Mouse (Mus musculus) forebrain, postnatal 0 days (tissue): ENCODE results near the gene Mcoln2. TPM values are rescaled to one million over a fixed set of nuclear protein-coding genes. Genes with fewer than 3 reads are reported as not detected.
"Not testable (repeated sequence)": the region's sequence is repeated elsewhere in the genome, so short reads cannot be mapped to it uniquely, and the experiment has no call there.

Experiments used
- ATAC-seq: fragments of 200-750 bp; cut with Nextera tagmentation; 2 replicates; pipeline ENCODE4 v1.8.0; 2017; ENCODE audit warnings: mild to moderate bottlenecking, moderate library complexity
- DNase-seq: peaks from one replicate; pipeline ENCODE4 v3.0.0-alpha.2; 2015
- H3K27ac ChIP-seq: fragments of 300-500 bp; sonication (generic); 2 replicates; pipeline ENCODE4 v1.5.1; 2014; ENCODE audit warnings: low read depth, mild to moderate bottlenecking, antibody characterized with exemption, low read length, moderate library complexity, mixed read lengths
- H3K27me3 ChIP-seq: fragments of 300-500 bp; sonication (generic); 2 replicates; pipeline ENCODE4 v1.6.1; 2014; ENCODE audit warnings: mild to moderate bottlenecking, low read length, mixed read lengths; ENCODE audit not compliant: insufficient read depth
- H3K36me3 ChIP-seq: fragments of 300-500 bp; sonication (generic); 2 replicates; pipeline ENCODE4 v1.6.1; 2014; ENCODE audit warnings: mild to moderate bottlenecking, moderate library complexity; ENCODE audit not compliant: insufficient read depth
- H3K4me1 ChIP-seq: fragments of 300-500 bp; sonication (generic); 2 replicates; pipeline ENCODE4 v1.6.1; 2014; ENCODE audit warnings: antibody characterized with exemption; ENCODE audit not compliant: insufficient read depth
- H3K4me2 ChIP-seq: fragments of 300-500 bp; sonication (generic); 2 replicates; pipeline ENCODE4 v1.6.1; 2014; ENCODE audit warnings: low read depth, mild to moderate bottlenecking, moderate library complexity
- H3K4me3 ChIP-seq: fragments of 300-500 bp; sonication (generic); 2 replicates; pipeline ENCODE4 v1.5.1; 2014; ENCODE audit warnings: low read depth, low read length, mixed read lengths
- H3K9ac ChIP-seq: fragments of 300-500 bp; sonication (generic); 2 replicates; pipeline ENCODE4 v1.6.1; 2014; ENCODE audit warnings: mild to moderate bottlenecking
- H3K9me3 ChIP-seq: fragments of 300-500 bp; sonication (generic); 2 replicates; pipeline ENCODE4 v1.6.1; 2016; ENCODE audit warnings: low read length
- CTCF ChIP-seq: sonication (generic); IDR thresholded peaks from 2 replicates; pipeline ENCODE4 v1.5.1; 2016; ENCODE audit warnings: antibody characterized with exemption, control low read depth, low read depth
- WGBS: fragments of 180-500 bp; shearing (Covaris S2); extraction: QIAGEN DNeasy Blood & Tissue Kit; methylation state at CpG from one replicate; pipeline ENCODE4 v1.1.7; 2014; 5-methylcytosine and 5-hydroxymethylcytosine counted together
- polyA plus RNA-seq: library from polyadenylated mRNA; unstranded; fragments of >200 nt; fragmentation: Nextera tagmentation; extraction: Ambion mirVana; gene quantifications from 2 replicates; pipeline ENCODE4 v1.2.1, GENCODE M21; 2015
- total RNA-seq: library from RNA; depleted of rRNA; stranded (reverse); fragments of >200 nt; gene quantifications from 2 replicates; pipeline ENCODE4 v1.2.3, GENCODE M21; 2014

Mcoln2 gene
- total and polyA plus RNA-seq, 2 experiments from 2014 or later: 0.12 to 0.14 TPM

DNA sequence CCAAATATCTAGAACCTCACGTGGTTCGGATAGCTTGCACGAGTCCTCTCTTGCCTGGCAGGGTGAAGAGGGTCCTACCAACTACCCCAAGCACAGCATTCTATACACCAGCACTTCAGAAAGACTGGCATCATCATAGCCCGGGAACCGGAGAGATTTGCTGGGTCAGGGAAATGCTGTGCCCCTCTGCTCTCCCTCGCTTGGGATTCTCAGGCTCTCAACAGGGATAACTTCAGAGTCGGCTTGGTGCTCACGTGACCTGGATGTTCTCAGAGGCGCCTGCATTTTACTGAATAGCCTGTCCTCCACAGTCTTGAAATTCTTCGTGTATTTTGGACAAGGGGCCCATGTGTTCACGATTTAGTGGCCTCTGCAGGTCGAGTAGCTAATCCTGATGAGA lies 48.2 kb downstream of the Mcoln2 start:
- 91% methylated on average over 12 of the region's 12 CpGs for WGBS
- Histone ChIP-seq H3K4me2 (no peak overlapping the region), H3K4me1 (no peaks in the 10 kb centered on the region), H3K27ac (no peak overlapping the region), H3K36me3 (no peaks in the 10 kb centered on the region), H3K4me3 (no peak overlapping the region), H3K9ac (no peak overlapping the region), H3K9me3 (no peaks in the 10 kb centered on the region), H3K27me3 (no peaks in the 10 kb centered on the region)
- TF ChIP-seq CTCF: no peak
- DNase-seq: no peak
- no peak for ATAC-seq

- Histone ChIP-seq H3K4me1 (no peaks in the 10 kb centered on the region), H3K27ac (no peak overlapping the region), H3K4me2 (no peak overlapping the region), H3K9me3 (no peaks in the 10 kb centered on the region), H3K4me3 (no peak overlapping the region), H3K9ac (no peak overlapping the region), H3K36me3 (no peaks in the 10 kb centered on the region), H3K27me3 (no peaks in the 10 kb centered on the region)
- DNase-seq (no peak), ATAC-seq (no peak)
- WGBS: 82% methylated on average over 11 of the region's 11 CpGs
- TF ChIP-seq CTCF: no peak
Measured at GRCm38 (mm10) chr3:146198803-146199481, 49.3 kb downstream of the Mcoln2 start.

- no peak overlapping the region for H3K4me3 ChIP-seq
- no peak overlapping the region for H3K9ac ChIP-seq
- DNase-seq (no peak), ATAC-seq (no peak)
- H3K4me1 ChIP-seq: no peaks in the 10 kb centered on the region
- no peaks in the 10 kb centered on the region for H3K9me3 ChIP-seq
- H3K36me3 ChIP-seq: no peaks in the 10 kb centered on the region
- H3K27ac ChIP-seq: no peak overlapping the region
- H3K4me2 ChIP-seq: no peak overlapping the region
- H3K27me3 ChIP-seq: no peaks in the 10 kb centered on the region
- WGBS: 82% methylated on average over 3 of the region's 3 CpGs
- no peak for TF ChIP-seq CTCF
Measured at GRCm38 (mm10) chr3:146199486-146199885, 49.9 kb downstream of the Mcoln2 start.

DNA sequence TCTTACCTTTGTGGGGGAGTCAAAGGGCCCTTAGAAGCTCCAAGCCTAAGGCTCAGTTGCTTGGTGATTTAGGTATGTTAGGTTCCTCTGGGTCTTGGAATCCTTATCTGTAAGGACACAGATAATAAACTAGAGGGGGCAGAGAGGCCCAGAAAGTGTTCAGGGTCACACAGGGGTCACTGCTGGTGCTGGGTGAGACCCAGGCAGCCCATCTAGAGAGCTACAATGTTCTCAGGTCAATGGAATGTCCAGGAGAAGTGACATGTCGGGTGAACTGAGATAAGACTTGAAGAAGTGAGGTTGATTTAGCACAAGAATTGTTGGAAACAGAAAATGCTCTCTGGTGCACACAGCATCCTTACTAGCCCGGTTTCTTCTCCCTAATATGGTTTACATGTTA lies 54.7 kb downstream of the Mcoln2 start:
- no peak overlapping the region for H3K4me2 ChIP-seq
- H3K36me3 ChIP-seq: no peaks in the 10 kb centered on the region
- ATAC-seq: no peak
- 85% methylated on average over 2 of the region's 2 CpGs for WGBS
- H3K4me1 ChIP-seq: no peaks in the 10 kb centered on the region
- DNase-seq: no peak
- H3K4me3 ChIP-seq: no peak overlapping the region
- no peak for TF ChIP-seq CTCF
- peaks cover 3% of the 10 kb centered on the region; the same call in 1 of the 2 replicates for H3K27me3 ChIP-seq
- H3K9me3 ChIP-seq: no peaks in the 10 kb centered on the region
- H3K27ac ChIP-seq: no peak overlapping the region
- H3K9ac ChIP-seq: no peak overlapping the region

DNA sequence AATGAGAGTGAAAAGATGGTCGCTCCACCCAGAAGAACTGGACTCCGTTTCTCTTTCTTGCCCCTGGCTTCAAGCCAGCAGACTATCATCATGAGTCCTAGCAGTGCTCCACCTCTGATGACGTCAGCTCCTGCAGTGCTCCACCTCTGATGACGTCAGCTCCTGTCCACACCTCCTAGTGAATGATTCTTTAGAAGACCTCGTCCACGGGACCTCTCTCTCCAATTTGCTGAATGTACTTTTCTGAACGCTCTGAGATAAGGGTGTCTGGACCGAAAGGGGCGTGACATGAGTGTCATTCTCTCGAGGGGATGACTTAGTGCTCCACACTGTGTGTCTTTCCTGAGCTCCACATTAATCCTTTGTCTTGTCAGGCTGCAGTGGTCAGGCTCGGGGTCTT lies 55.7 kb downstream of the Mcoln2 start:
- Histone ChIP-seq H3K4me2 (no peak overlapping the region), H3K4me3 (no peak overlapping the region), H3K27ac (no peak overlapping the region), H3K9ac (no peak overlapping the region), H3K27me3 (peaks cover 3% of the 10 kb centered on the region; the same call in 1 of the 2 replicates), H3K9me3 (no peaks in the 10 kb centered on the region), H3K4me1 (no peaks in the 10 kb centered on the region), H3K36me3 (no peaks in the 10 kb centered on the region)
- ATAC-seq: no peak
- no peak for DNase-seq
- 81% methylated on average over 11 of the region's 11 CpGs for WGBS
- no peak for TF ChIP-seq CTCF

- H3K27ac ChIP-seq: no peak overlapping the region
- H3K4me1 ChIP-seq: no peaks in the 10 kb centered on the region
- 77% methylated on average over 2 of the region's 2 CpGs for WGBS
- no peak overlapping the region for H3K4me2 ChIP-seq
- no peak for TF ChIP-seq CTCF
- no peaks in the 10 kb centered on the region for H3K36me3 ChIP-seq
- no peaks in the 10 kb centered on the region for H3K9me3 ChIP-seq
- DNase-seq: no peak
- H3K4me3 ChIP-seq: no peak overlapping the region
- no peak overlapping the region for H3K9ac ChIP-seq
- no peak for ATAC-seq
- peaks cover 3% of the 10 kb centered on the region; the same call in 1 of the 2 replicates for H3K27me3 ChIP-seq
Measured at GRCm38 (mm10) chr3:146206635-146207034, 57.0 kb downstream of the Mcoln2 start.

DNA sequence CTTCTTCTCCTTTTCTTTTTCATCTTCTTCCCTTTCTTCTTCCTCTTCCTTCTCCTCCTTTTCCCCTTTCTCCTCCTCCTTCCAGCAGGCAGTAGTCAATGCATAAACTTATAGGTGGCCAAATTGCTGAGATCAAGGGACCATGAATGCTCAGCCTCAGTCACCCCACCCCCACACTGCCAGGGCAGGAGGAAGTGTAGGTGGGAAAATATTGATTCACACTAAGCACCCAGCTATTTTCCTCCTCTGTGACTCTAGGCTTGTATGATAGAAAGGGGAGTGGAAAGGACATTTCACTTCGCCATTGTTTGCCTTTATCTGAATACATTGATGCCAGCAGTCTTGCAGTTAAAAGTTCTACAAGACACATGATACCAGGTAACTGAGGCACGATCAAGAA lies 57.8 kb downstream of the Mcoln2 start:
- Histone ChIP-seq H3K4me2 (no peak overlapping the region), H3K27ac (no peak overlapping the region), H3K27me3 (peaks cover 3% of the 10 kb centered on the region; the same call in 1 of the 2 replicates), H3K9ac (no peak overlapping the region), H3K4me3 (no peak overlapping the region), H3K36me3 (no peaks in the 10 kb centered on the region), H3K4me1 (no peaks in the 10 kb centered on the region), H3K9me3 (no peaks in the 10 kb centered on the region)
- no peak for TF ChIP-seq CTCF
- WGBS: 80% methylated on average over 2 of the region's 2 CpGs
- ATAC-seq (no peak), DNase-seq (no peak)

GRCm38 (mm10) chr3:146209759-146210158 lies 60.1 kb downstream of the Mcoln2 start:
- not testable (repeated sequence) for H3K27me3 ChIP-seq, H3K36me3 ChIP-seq, H3K4me2 ChIP-seq, H3K4me3 ChIP-seq, H3K4me1 ChIP-seq, H3K9me3 ChIP-seq, ATAC-seq, H3K9ac ChIP-seq, H3K27ac ChIP-seq, DNase-seq
- WGBS: 93% methylated on average over 8 of the region's 8 CpGs
